Mouse (Mus musculus) testis, adult 2 months (tissue): ENCODE data around the gene Slc16a3.

Experiments used
- CTCF ChIP-seq: fragments of 200-500 bp; IDR thresholded peaks from 2 replicates; pipeline ENCODE4 v1.5.1; 2012; ENCODE audit warnings: low read depth, mild to moderate bottlenecking, inconsistent platforms, low read length, moderate library complexity; ENCODE audit not compliant: control insufficient read depth, insufficient read depth, insufficient replicate concordance
- POLR2A ChIP-seq: fragments of 200-500 bp; IDR thresholded peaks from 2 replicates; pipeline ENCODE4 v1.6.1; 2012; ENCODE audit warnings: low read depth, mild to moderate bottlenecking, inconsistent platforms, low read length, moderate library complexity; ENCODE audit not compliant: control insufficient read depth

- no peak for TF ChIP-seq CTCF
- no peak for TF ChIP-seq POLR2A
These were observed 43.7 kb upstream of the Slc16a3 start for GRCm38 (mm10) chr11:120904561-120904960.
